Mouse (Mus musculus) frontal cortex, postnatal 10 days (tissue): Measurements from ENCODE around the gene Hist1h4f.
A peak's percentile ranks its signal among the peaks of the same experiment; 100 is the strongest.
"Not testable (repeated sequence)": the region's sequence is repeated elsewhere in the genome, so short reads cannot be mapped to it uniquely, and the experiment has no call there.

Experiments used
- DNase-seq, 2 experiments: peaks; one replicate each; pipeline ENCODE4 v3.0.0; 2022; ENCODE audit warnings: low spot score in 2 of 2, mixed read lengths in 1 of 2

The Hist1h4f gene

GRCm38 (mm10) chr13:23576351-23576881, 25.0 kb upstream of the Hist1h4f start:
- no peak for DNase-seq

DNA sequence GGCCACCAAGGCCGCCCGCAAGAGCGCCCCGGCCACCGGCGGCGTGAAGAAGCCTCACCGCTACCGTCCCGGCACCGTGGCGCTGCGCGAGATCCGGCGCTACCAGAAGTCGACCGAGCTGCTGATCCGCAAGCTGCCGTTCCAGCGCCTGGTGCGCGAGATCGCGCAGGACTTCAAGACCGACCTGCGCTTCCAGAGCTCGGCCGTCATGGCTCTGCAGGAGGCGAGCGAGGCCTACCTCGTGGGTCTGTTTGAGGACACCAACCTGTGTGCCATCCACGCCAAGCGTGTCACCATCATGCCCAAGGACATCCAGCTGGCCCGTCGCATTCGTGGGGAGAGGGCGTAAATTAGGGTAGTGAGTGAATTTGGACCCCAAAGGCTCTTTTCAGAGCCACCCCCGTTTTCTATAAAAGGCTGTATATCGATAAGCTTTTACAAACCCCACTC, 24.4 kb upstream of the Hist1h4f start:
- DNase-seq: not testable (repeated sequence)

GRCm38 (mm10) chr13:23575271-23575851, 23.9 kb upstream of the Hist1h4f start, which contains the start of gene Hist1h3d:
Hist1h3d (plus strand) TSS chr13:23575763.
- peak in 1 of 2 experiments; percentile 44 for DNase-seq

- DNase-seq: not testable (repeated sequence)
Measured at GRCm38 (mm10) chr13:23574546-23575170, 23.2 kb upstream of the Hist1h4f start.

DNA sequence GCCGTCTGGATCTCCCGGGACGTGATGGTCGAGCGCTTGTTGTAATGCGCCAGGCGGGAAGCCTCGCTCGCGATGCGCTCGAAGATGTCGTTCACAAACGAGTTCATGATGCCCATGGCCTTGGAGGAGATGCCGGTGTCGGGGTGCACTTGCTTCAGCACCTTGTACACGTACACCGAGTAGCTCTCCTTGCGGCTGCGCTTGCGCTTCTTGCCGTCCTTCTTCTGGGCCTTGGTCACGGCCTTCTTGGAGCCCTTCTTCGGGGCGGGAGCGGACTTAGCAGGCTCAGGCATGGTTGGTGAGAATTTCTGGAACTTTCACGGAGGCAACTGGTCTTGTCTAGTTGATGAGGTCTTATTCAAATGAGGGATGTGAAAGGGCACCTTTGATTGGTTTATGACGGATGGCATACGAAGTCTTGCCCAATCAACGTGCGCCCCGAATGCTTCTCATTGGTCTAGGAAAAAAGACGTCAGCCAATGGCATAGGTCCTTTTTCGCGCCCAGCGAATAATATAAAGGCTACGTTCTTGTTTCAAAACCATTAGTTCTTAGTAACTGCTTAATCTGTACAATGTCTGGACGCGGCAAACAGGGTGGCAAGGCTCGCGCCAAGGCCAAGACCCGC, 22.6 kb upstream of the Hist1h4f start, which contains the start of the genes Hist1h2bf and Hist1h2ad:
TSS of gene Hist1h2bf (minus strand) at position 299 of the 627 bp plus-strand sequence.
TSS of gene Hist1h2ad (plus strand) at position 484 of the 627 bp plus-strand sequence.
- peak; percentile 90 to 93 for DNase-seq

DNA sequence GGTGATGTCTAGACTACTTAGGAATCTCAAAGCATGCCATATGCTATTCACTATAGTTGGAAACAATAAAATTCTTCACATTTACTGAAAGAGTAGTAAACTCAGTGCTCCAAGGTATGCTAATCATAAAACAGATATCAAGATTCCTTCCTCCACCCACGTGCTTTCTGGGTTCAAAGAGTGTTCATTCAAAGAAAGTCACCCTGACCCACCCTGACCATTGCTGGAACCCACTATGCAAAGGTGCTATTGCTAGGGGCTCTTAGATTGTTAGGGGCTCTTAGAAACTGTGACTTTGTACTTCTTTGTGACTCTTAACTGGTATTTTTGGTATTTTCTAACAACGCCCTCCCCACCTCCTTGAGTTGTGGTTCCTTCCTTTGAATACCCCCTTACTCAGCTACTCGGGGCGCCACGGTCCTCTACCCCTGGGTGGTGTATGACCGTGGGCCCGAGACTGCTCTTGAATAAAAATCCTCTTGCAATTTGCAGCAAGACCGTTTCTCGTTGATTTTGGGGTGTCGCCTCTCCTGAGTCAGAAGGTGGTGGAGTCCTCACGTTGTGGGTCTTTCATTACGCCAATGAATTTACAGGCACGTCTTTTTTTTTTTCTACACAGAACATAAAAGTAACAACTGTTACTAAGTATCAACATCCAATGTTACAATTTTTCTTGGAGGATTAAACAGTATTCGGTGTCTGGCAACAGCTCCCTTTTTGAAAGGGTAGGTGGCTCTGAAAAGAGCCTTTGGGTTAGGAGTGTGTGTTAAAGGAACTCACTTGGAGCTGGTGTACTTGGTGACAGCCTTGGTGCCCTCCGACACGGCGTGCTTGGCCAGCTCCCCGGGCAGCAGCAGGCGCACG, 21.8 kb upstream of the Hist1h4f start:
- DNase-seq: not testable (repeated sequence)

DNA sequence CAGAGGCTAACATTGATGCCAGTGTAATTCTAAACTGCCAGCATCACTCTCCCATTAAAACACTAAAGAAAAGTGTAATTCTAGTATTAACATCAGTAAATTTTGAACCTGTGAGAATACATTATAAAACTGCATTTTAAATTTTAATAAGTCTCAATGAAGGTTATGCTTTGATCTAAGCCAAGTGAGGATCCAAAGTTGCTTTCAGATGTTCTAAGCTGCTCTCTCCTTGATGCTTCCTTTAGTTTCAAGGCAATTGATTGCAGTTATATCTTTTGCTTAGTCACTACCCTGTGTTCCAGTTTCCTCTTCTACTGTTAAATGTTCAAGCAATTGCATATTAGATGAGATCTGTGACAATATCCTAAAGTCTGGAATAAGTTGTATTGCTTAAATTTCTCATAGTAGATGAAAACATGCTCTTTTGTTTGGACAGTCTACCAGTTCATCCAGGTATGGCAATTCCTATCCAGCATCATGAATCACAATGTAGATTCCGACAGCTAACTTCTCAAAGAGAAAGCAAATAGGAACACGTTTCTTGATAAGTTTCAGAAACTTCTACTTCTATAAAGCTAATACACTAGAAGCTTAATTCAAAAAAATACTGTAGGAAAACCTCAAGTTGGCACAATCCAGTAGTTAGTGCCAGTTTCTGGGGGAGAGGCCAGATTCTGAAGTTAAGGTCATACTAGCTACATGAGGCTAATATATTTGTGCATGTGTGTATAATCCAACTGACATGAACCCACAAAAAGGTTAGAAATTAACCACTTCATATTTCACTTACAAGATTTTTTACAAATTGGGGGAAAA, 21.0 kb upstream of the Hist1h4f start:
- no peak for DNase-seq

- DNase-seq: not testable (repeated sequence)
Measured at GRCm38 (mm10) chr13:23571504-23572217, 20.2 kb upstream of the Hist1h4f start.

GRCm38 (mm10) chr13:23571022-23571503, 19.6 kb upstream of the Hist1h4f start, which contains the start of the genes Hist1h2ae and Hist1h2bg:
Hist1h2ae (minus strand) TSS chr13:23571220.
Hist1h2bg (plus strand) TSS chr13:23571396.
- peak; percentile 65 to 66 for DNase-seq

- DNase-seq: not testable (repeated sequence)
Measured at GRCm38 (mm10) chr13:23570261-23571021, 19.0 kb upstream of the Hist1h4f start.

- DNase-seq: no peak
Measured at GRCm38 (mm10) chr13:23564482-23564881, 13.0 kb upstream of the Hist1h4f start.

- DNase-seq: peak in 1 of 2 experiments; percentile 31
Measured at GRCm38 (mm10) chr13:23562699-23563462, 11.4 kb upstream of the Hist1h4f start.

GRCm38 (mm10) chr13:23561883-23562659, 10.6 kb upstream of the Hist1h4f start, which contains the start of gene Hist1h3e:
Hist1h3e (minus strand) TSS chr13:23562369.
- peak; percentile 92 to 94 for DNase-seq

- not testable (repeated sequence) for DNase-seq
Measured at GRCm38 (mm10) chr13:23561531-23561882, 10.1 kb upstream of the Hist1h4f start.

- DNase-seq: not testable (repeated sequence)
Measured at GRCm38 (mm10) chr13:23560699-23561098, 9.3 kb upstream of the Hist1h4f start.

DNA sequence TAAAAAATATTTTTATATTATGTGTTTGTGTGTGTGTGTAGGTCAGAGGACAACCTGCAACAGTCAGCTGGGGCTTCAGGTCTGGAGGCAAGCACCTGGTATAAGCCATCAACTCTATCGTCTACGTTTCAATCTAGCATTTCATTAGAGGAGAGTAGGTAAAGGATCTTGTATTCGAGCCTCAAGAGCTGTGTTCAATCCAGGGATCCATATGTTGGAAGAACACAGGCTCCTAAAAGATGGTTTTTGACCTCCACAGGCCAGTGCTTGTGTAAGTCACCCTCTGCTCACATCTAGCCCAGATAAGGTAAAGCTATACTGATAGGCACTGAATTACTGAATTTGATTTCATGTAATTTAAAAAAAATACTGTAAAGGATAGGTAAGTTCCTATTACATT, 5.5 kb upstream of the Hist1h4f start:
- no peak for DNase-seq

DNA sequence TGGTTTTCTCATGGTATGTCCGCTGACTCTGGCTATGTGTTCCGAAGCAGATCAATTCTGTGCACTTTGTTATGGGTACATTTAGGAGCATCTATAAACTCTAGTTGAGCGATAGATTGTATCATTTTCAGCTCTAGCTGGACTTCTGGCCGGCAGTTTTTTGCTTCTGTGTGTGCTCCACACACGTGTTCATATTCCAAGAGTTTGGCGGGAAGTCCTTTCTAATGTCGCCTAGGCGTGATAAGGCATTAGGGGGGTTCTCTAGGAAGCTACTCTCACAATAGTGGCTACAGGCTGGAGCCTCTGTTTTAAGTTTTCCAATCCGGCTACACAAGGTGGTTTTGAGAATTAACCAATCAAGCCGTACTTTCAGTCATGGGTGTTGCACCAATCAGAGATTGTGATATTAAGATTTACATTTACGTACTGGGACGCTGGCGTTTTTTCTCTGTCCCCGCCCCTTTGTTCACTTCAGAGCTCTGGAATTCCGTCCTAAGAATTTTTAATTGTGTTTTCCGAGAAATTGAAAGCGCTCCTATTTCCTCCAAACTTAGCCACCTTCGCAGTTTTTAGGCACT, 4.5 kb upstream of the Hist1h4f start:
- DNase-seq: peak; percentile 54 to 58
